Mouse (Mus musculus) heart, adult 9 months (tissue): ENCODE results near the gene Hist1h1t.
A peak's percentile ranks its signal among the peaks of the same experiment; 100 is the strongest.
"Not testable (repeated sequence)": the region's sequence is repeated elsewhere in the genome, so short reads cannot be mapped to it uniquely, and the experiment has no call there.

ENCODE experiments used
- DNase-seq, 2 experiments: peaks; one replicate each; pipeline ENCODE4 v3.0.0; 2022; ENCODE audit warnings: low spot score in 2 of 2

Hist1h1t gene

DNA sequence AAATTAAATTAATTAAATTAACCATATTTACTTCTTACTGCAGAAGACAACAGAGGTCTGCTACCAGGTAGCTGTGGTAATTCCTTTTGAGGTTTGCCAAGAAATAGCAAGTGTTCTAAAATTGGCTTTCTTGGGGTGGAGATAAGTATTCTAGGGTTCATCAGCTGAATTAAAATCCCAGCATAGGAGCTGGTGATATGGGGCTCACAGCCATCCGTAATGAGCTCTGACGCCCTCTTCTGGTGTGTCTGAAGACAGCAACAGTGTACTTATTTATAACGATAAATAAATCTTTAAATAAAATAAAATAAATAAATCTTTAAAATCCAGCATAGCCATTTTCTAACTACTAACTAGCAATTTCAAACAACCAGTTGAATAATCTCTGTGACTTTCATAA, 4.2 kb downstream of the Hist1h1t start:
- no peak for DNase-seq

DNA sequence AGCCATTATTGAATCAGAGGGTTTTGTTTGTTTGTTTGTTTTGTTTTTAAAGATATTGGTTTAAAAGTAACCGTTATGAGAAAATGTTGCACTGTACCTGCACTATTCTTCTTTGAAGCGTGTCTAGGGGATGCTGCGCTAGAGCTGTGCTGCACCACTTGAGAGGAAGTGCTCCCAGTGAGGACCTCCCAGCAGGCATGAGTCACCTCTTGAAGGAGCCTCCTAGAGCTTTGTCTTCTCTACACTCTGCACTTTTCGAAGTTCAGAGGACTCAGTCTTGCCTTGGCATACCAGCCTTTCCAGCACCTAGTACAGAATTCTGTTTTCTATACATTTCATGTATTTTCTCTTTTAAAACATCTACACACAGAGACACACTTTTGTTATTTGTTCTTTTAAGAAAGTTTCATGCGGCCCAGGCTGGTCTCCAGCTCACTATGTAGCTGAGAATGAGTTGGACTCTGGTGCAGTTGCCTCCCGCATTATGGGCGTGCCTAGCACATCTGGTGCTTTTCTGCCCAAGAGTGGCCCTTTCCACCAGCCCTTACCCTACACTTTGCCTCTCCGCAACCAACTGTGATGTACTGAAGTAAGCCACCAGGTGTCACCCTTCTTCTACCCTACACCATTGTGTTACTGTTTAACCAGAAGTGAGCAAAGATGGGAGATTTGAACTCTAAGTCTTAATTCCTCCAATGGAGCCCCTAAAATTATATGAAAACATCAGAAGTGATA, 5.3 kb downstream of the Hist1h1t start:
- DNase-seq, result peak; percentile 71 to 81

DNA sequence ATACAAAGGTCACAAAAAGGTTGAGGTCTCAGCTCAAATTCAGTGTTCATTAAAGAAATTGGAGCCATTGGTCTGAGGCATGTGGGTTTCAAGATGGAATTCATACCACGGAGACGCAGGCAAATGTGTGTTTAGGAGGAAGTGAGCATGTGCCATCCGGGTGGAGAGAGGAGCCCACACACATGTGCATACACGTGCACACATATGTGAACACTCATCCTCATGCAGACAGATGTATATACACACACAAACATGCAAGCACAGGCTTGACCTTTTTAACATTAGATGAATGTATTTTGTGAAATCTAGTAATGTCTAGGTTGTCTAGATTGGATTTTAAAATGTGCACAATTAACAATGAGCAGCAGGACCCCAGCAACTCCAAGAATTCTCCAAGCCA, 6.6 kb downstream of the Hist1h1t start:
- DNase-seq, result no peak

DNA sequence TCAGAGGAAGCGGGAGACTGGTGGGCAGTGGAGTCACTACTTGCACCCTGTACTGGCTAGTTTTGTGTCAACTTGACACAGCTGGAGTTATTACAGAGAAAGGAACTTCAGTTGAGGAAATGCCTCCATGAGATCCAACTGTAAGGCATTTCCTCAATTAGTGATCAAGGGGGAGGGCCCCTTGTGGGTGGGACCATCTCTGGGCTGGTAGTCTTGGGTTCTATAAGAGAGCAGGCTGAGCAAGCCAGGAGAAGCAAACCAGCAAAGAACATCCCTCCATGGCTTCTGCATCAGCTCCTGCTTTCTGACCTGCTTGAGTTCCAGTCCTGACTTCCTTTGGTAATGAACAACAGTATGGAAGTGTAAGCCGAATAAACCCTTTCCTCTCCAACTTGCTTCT, 7.2 kb downstream of the Hist1h1t start:
- DNase-seq, result not testable (repeated sequence)

DNA sequence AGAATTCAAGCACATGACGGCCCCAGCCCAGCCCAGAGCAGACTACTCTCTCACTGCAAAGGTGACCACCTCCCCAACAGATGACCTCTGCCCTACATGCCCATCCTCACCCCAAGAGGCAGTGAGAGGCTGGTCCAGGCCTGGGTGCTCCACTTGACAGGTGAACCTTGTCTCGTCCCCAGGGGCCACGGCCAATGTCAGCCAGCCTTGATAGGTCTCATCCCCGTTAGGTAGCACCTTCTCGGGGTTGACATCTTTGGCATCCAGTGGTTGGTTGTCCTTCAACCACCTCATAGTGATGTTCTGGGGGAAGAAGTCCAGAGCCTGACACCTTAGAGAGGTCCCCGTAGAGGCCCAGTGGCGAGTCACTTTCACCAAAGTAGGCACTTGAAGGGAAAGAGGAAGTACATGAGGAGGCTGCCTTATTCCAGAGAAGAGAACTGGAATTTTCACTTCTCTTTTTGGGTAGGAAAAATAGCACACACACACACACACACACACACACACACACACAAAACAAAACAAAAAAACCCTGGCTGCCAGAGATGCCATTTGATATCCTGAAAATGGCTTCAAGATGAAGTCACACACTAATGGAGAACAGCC, 10.2 kb downstream of the Hist1h1t start:
- DNase-seq, result no peak

DNA sequence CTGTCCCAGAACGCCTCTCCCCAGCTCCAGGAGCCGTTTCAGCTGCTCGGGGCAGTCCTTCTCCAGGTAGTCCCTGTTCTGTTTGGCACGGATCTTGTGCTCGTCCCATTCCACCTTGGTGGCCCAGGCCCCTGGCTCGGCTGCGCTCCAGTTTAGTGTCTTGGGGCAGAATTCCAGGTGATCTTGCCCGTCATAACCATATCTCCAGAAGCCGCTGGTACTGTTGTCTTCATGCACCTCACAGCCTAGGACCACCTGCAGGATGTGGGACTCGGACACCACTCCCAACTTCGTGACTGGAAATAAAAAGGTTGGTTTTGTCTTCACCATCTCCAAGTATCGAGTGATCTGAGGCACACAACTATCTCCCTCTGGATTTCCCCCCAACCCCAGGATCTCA, 11.2 kb downstream of the Hist1h1t start:
- no peak for DNase-seq

DNA sequence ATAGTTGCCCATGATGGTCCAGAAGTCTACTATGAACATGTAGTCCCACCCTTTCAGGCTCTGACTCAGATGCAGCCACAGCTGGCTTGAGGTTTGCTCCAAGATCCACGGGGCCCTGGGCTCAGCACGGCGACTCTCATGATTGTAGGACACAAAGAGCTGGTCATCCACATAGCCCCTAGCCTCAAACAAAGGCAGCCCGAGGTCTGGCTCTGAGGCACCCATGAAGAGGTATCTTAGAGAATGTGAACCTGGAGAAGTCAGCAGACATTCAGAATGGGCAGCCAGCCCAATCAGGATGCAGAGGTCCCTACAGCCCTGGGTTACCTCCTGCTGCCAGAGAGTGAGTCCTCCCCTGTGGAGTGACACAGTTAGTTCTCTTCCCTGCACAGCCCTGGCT, 12.4 kb downstream of the Hist1h1t start:
- no peak for DNase-seq

DNA sequence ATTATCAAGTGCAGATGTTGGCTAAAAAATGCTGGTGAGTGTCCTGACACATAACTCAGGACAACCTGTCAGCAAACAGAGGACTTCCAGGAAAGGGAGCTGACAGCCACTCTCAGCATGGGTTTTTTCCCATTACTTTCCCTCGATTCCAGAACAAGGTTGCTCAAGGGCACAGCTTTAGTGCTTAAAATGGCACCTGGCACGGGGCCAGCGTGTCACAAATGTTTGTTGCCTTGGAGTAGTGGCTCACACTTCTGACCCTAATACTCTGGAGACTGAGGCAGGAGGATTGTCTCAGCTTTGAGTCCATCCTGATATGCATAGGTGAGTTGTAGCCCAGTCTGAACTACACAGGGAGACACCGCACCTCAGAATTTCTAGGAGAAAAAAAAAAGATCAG, 13.0 kb downstream of the Hist1h1t start:
- DNase-seq, result no peak

DNA sequence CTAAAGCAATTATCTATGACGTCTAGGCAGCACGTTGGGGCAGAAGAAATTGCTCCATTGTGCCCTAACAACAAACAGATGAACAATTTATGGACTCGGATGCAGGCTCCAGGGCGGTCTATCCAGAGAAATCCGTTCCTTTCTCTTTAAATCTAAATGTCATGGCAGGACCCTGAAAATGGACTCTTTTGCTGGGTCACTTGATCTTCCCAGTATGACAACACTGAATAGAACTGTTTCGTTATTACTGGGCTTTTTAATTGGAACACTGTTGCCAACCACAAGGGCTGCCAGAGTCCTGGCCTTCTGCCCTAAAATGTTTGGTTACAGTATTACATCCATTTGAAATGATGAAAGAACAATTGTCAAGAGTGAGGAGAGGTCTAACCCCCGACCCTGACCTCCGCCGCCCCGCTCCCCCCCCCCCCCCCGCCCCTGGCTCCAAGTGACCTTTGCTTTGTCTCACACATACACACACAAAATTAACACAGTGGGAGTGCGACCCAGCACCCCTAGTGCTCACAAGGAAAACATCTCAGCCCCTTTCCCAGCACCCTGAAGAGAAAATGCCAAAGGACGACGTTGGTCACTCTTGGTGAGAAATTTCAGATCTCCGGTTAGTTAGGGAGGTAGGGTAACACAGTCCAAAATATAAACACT, 14.2 kb downstream of the Hist1h1t start:
- DNase-seq, result no peak

DNA sequence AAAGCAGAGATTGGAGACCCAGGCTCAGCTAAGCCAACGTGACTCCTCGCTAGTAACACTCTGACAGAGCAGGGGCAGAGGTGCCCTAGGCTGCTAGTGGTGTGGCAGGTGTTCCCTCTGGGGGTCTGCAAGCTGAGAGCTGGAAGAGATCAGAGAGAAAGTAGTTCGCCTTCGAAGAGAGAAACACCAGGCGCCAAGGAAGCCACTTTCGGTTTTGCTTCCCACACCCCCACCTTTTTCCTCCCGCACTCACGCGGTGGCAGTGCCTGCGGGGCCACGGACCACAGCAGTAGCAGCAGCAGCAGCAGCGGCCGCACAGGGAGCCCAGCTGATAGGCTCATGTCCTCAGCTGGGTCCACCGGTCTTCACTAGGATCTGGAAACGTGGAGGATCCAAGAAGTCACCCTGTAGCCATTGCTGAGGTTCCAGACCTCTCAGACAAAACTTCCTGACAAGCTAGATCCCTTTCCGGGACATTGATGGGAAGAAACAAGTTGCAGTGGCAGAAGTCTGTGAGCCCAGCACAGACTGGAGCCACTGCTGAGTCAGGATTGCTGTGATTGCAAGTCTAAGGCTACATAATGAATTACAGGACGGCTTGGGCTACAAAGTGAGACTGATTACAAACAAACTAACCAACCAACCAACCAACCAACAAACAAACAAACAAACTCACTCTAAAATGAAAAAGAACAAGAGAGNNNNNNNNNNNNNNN, 14.9 kb downstream of the Hist1h1t start, which contains the start of gene Hfe:
Hfe (minus strand) TSS at position 481 of the 716 bp plus-strand sequence.
- DNase-seq, result peak; percentile 67 to 68

DNA sequence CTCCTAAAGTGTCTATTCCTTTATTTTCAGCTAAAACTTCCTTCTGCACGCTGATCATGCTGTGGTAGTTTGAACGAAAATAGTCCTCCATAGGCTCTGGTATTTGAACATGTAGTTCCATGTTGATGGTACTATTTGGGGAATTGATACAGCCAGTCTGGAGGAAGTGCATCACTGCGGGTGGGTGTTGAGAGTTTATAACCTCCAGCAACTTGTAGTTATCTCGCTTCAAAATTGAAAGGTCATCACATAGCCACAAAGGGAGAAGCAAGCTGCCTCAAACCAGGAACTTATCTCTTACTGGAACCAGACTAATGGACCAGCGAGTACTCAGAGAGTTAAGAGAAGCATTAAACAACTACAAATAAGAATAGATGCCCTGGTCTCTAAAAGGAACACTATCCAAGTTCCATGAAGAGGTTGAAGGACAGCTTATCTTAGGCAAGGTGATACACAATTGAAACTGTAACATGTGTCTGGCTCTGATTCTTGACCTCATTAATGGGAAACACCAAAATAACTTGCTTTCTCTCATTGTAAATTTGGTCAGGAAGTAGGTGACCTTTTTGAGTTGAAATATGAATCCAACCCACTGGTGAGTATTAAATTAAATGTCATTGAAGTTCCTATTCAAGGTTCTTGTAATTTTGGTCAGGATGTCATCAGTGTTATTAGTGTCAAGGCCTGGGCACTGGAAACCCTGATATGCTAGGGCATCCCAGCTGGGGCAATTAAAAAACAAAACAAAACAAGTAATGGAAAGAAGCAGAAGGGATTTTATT, 20.8 kb downstream of the Hist1h1t start:
- peak in 1 of 2 experiments; percentile 35 for DNase-seq

DNA sequence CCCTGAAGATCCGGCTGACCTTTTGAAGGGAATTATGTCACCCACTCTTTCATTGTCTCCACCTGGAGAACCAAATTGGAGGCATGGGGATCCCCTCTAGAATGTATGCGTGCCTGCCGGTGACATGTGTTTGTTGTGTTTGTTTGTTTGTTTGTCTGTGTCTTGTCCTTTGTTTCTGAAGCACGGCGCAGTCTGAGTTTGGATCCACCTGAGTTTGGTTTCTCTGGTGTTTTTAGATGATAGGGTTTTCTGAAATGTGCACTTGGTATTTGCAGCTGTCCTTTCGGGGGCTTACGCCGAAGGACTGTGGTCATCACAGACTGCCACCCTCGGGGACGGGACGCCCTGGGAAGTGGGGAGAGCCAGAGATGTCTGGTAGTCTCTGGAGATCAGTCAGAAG, 21.6 kb downstream of the Hist1h1t start:
- DNase-seq, result no peak

DNA sequence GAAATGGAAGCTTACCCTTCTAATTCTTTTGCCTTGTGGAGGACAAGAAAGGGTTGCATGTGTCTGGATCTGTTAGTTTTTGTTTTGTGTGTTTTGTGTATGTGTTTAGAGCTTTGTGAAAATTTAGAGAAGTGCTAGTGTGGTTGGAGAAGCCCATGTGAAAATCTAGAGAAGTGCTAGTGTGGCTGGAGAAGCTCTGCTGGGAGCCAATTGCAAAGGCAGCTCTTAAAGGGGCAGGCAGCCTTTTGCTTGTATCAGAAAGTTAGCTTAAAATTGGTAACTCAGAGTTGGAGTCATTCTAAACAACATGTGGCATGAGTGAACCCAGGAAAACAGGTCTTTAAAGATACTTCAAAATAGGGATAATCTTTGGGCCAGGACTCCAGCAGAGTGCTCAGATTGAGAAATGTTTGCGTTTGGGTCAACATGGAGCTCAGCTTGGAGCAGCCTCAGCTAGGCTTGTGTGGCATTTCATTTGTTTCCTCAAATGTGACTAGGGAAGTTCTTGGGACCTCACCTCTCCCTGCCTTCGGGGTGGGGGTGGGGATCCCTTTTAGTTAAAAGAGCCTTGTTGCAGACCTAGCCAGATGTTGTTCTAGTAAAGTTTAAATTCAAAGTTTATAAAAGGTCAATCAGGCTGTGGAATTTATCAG, 22.1 kb downstream of the Hist1h1t start:
- DNase-seq, result not testable (repeated sequence)

DNA sequence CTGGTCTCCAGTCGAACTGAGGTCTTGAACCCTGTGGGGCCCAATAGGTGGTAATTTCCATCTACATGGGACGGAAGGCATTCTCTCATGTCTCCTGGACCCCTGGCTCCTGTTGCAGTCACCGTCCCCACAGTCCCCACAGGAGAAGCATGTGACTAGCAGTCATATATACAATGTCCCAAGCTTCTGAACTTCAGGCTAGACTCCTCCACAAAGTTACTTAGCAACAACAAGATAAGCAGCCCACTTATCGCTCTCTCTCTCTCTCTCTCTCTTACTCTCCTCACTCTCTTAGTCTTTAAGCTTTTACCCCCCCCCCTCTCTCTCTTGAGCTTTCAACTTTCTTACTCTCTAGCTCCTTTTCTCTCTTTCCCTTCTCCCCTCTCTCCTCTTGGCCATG, 28.6 kb downstream of the Hist1h1t start:
- no peak for DNase-seq

DNA sequence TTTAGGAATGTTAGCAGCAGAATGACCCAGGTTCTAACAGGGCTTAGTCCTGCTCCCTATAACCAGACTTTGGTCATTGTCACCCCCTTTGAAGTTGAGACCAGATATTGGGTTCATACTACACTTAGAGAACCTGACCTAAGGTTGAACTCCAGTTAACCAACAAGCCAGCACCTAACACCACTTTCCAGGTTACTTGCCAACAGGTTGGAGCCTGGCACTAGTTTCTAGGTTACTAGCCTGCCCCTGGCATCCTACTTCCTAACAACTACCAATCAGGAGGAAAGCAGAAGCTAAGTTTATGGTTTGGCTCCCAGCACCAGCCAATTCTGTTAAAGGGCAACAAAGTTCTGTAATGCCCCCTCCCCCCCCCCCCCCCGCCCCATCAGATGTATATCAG, 29.6 kb downstream of the Hist1h1t start:
- DNase-seq, result no peak

DNA sequence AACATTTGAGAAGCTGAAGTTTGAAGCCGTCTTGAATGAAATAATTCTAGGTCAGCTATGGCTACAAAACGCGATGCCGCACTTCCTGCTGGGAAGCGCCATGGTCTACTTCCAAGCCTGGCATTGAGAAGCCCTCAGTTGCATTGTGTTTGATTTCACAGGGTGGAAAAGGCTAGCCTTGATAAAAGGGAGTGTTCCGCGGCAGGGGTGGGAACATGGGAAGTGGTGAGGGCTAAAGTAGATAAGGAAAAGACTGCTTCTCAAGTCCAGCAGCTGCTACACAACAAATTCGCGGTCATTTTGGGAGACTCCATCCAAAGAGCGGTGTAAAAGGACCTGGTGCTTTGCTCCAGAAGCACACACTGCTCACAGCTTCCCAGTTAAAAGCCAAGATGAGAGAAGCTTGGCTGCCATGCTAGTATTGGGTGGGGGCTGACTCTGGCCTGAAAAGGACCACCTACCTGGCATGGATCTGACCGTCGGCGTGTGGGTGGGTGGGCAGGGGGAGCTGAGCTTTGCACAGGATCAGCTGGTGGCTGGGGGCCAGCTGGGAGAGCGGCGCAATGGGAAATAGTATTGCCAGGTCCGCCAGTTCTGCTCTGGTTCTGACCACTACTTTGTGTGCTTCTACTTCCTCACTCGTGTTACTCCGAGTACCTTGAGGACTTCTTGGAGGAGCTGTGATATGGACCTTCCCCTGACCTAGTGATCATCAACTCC, 33.0 kb downstream of the Hist1h1t start:
- peak in 1 of 2 experiments; percentile 25 for DNase-seq

DNA sequence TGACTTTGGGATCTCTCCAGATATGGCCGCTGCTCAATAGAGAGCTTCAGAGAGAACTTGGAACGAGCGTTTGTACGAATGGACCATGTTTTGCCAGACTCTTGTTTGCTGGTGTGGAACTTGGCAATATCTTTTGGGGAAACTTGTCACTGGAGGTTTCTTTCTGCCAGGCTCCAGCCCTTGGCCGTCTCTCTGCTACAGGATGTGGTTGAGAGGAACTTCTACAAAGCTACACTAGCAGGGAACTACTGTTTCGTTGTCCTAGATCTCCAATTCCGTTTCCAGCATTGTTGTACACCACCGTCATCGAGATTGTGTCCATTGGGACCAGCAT, 33.5 kb downstream of the Hist1h1t start:
- peak; percentile 46 to 52 for DNase-seq

DNA sequence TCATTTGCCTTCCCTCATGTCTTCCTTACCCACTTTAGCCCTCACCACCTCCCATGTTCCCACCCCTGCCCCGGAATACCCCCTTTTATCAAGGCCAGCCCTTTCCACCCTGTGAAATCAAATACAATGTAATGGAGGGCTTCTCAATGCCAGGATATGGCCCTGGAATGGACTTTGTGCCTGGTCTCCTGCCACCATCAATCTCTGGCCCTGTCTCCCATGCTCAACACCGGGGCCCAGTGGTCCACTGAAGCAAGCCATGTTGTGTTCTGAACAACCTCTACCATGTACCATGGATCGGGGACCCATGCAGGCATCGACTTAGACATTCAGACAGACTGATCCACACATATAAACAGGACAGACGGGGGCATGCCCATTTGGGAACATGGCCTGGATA, 34.1 kb downstream of the Hist1h1t start:
- DNase-seq, result no peak

DNA sequence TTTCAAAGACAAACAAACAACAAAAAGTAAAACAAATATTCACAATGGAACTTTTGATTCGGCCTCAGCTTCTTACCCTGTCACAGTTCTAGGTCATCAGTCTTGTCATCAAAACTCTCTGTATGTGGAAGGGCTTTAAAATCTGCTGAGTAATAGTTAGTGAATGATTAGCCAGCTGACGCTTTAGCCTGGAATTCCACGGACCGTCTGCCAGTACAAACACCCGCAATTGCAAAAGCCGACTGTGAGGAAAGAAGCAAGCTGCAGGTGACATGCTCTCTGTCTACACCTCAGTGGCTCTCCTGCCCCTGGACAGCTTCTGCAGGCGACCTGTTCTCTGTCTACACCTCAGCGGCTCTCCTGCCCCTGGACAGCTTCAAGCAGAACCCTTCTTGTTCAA, 34.9 kb downstream of the Hist1h1t start:
- peak; percentile 27 to 55 for DNase-seq

DNA sequence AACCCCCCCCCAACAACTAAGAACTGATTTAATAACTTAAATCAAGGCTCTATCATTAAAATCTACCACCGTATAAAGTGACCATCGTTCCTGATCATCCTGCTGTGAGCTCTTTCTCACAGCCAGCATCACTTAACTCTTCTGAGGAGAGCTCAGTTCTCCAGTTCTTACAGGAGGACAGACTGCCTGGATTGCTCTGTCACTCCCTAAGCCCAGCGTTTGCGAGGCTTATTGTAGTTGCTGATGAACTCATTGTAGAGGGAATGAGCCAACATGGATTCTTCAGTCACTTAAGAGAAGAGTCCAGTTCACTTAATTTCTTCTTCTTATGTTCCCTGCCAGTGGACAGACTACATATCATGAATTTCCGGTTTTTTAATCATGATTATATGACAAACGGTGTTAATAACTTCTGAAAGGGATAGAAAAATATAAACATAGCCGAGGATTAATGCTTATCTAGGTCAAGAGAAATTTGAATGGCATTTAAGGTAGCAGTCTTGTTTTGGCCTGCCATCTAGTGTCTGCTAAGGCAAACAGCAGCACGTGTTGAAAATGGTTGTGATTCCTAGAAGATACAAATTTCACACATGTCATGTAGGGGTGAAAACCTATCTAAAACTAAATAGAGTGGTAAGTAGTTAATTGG, 36.7 kb downstream of the Hist1h1t start:
- DNase-seq, result peak in 1 of 2 experiments; percentile 39
